Mouse (Mus musculus) activated CD4-positive, CD25-positive, alpha-beta regulatory T cell, adult 4 months (primary cell): ENCODE data around the gene Shroom3. TPM values are rescaled to one million over a fixed set of nuclear protein-coding genes. Genes with fewer than 3 reads are reported as not detected.
"Not testable (repeated sequence)": the region's sequence is repeated elsewhere in the genome, so short reads cannot be mapped to it uniquely, and the experiment has no call there.

ENCODE experiments used
- ATAC-seq: one replicate; pipeline ENCODE4 v1.8.0; 2017
- polyA plus RNA-seq, 2 experiments: library from polyadenylated mRNA; unstranded; fragments of 100-300 nt; shearing (Covaris generic); gene quantifications; one replicate each; pipeline ENCODE4 v1.2.1; 2017

The Shroom3 gene
- polyA plus RNA-seq, 2 experiments from 2014 or later, result not detected

DNA sequence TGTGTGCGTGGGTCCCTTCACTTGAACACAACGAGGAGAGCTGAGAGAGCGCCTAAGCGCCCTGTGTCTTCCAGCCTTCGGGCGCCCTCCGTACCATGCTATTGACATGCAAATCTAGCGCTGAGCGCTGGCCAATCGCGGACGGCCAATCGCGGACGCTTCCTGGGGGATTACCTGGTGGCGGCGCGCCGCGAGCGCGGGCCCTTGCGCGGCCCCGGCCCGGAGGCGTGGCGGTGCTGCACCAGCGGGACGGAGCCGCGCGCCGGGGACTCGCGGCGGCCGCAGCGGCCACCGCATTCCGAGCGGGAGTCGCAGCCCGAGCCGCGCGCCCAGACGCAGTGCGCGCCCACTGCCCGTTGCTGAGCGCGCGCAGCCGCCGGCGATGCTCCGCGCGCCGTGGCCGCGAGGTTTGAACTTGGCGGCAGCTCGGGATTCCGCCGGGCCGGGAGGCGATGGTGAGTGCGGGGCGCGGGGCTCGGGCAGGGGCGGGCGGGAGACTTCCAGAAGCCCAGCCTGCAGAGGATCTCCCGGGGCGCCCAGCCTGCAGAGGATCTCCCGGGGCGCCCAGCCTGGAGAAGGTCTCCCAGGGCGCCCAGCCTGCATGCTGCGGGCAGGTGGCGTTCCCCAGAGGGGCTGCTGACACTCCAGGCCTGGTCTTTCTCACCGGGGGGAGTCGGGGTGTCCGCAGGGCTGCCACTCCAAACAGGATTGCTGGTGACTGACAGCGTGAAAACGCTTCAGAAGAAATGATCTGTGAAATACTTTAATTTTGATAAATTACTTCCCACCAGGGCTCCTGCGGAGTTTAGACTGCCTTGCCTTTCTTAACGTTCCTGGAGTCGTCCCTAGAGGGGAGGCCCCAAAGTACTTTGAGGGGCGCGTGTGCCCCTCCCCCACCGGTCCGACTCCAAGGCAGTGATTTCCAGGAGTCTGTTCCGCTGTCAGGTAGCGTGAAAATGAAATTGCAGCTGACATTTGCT is 214.8 kb downstream of the Shroom3 start:
- no peak for ATAC-seq

GRCm38 (mm10) chr5:92900470-92900869 is 217.2 kb downstream of the Shroom3 start:
- ATAC-seq, result no peak

- no peak for ATAC-seq
These were observed 218.6 kb downstream of the Shroom3 start for GRCm38 (mm10) chr5:92901870-92902269.

DNA sequence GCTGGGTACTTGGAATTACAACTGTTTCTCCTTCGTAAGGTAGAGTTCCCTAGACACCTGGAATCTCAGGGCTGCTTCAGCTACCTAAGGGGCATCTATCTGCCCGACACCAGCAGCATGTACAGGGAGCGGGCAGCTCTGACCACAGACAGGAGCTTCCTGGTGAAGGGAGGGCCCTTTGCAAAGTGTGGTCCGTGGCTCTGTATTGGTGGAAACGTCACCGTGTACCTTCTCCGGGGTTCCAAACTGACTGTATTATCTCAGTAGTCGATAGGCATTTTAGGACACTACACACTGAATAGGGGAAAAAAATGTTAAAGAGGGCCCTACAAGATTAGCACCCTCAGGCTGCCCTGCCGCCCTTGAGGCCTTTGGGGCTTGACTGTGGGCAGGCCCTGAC is 221.9 kb downstream of the Shroom3 start:
- no peak for ATAC-seq

DNA sequence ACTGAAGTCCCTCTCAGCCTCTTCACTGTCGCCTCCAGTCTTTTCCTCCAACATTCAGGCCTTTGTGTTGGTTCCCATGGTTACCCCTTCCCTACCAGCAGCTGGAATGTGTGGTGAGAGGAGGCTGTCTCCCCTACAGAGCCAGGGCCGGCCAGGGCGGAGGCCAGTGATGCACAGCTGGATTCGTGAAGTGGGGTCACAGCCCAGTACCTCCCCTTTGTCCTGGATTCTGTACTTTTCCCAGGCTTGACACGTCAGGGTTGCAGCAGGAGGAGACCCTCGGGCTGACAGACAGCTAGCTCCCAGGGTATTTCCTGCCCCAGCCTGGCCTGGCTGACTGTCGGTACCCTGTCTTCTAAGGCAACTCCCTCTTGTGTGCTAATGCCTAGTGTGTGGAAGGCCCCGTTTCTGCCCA is 222.4 kb downstream of the Shroom3 start:
- no peak for ATAC-seq

DNA sequence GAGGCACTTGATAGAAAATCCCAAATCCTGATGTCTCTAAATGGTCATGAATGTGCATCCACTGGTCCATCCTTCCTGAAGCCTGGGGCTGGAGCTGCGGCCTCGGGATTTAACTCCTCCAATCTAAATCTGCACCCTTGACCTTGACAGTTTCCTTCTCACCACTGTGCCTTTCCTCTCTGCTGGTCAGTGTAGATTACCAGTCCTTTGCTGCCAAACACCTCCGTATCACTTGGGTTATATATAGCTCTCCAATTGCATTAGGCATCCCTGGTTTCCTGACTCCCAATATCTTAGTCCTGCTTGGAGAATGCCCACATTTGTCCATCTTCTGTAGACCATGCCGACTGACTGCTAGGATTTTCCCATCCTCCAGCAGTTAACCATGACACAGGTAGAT is 225.0 kb downstream of the Shroom3 start:
- ATAC-seq, result no peak

DNA sequence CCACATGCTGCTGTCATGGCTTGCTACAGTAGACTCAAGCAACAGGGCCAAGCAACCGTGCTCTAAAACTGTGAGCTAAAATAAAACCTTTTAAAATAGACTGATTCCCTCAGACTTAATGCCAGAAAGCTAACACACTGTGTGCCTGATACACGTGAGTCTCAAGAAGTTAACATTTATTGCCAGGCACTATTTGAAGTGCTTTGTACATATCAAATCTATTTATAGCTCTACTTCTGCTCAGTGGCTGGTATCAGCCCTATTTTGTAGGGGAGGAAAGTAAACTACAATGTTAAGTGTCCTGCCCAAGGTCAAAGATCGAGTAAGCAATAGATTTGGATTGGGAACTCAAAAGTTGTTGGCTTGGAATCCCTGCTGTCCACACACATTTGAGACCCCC is 227.6 kb downstream of the Shroom3 start:
- ATAC-seq, result no peak

- ATAC-seq, result no peak
These were observed 232.2 kb downstream of the Shroom3 start for GRCm38 (mm10) chr5:92915421-92915820.

GRCm38 (mm10) chr5:92917755-92918154 is 234.5 kb downstream of the Shroom3 start:
- ATAC-seq, result no peak

- ATAC-seq, result no peak
These were observed 234.9 kb downstream of the Shroom3 start for GRCm38 (mm10) chr5:92918170-92918569.

- no peak for ATAC-seq
These were observed 235.6 kb downstream of the Shroom3 start for GRCm38 (mm10) chr5:92918866-92919265.

GRCm38 (mm10) chr5:92919390-92919789 is 236.2 kb downstream of the Shroom3 start:
- no peak for ATAC-seq

DNA sequence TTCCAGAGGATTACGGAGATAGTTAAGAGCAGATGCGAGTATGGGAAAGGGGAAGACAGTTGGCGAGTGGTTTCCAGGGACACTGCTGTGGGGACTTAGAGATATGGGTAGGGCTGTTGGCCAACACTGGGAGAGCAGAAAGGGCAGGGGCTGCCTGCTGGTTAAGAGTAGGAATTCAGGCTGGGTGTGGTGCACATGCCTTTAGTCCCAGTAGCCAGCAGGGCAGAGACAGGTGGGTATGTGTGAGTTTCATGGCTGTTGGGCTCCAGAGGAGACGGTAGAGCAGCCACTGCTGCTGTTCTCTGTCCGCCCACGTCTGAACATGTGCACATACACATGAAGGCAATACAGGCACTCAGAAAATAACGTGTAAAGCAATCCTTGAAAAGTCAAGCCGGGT is 237.7 kb downstream of the Shroom3 start:
- ATAC-seq, result no peak

GRCm38 (mm10) chr5:92921728-92922127 is 238.5 kb downstream of the Shroom3 start:
- ATAC-seq, result no peak

GRCm38 (mm10) chr5:92922981-92923380 is 239.7 kb downstream of the Shroom3 start:
- ATAC-seq, result not testable (repeated sequence)

GRCm38 (mm10) chr5:92924851-92925477 is 241.7 kb downstream of the Shroom3 start:
- ATAC-seq, result no peak

DNA sequence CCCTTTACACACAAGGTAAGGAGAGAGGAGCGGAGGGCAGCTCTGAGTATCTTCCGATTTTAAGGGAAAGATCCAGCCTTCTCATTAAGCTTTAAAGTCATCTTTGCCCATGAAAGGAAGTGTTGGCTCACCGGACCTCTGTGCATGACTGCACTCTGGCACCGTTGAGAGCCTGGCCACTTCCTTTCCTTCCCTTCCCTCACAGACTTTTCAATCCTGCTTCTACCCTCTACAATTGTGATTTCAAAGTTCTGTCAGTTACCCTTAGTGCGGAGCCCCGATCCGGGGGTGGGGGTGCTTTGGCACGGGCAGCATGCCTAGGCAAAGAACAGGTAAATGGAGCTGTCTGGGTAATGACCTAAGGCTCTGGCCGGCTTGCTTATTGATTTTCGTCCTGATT is 244.4 kb downstream of the Shroom3 start:
- no peak for ATAC-seq

DNA sequence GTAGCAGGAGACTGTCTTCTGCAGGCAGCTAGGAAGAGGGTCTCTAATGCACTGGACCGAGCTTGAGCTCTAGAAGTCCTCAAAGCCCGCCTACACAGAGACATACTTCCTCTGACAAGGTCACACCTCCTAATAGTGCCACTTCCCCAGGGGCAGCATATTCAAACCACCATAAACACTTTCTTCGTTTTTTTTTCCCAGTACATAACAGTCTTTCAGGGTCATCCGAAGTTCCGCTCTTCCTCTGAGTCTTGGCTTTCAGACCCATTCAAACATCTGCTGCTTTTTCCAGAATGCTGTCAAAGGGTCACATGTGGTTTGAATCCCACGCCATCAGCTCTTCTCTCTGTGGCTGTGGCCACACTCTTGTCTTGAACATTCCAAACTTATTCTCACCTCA is 247.3 kb downstream of the Shroom3 start:
- no peak for ATAC-seq

- ATAC-seq, result no peak
These were observed 248.1 kb downstream of the Shroom3 start for GRCm38 (mm10) chr5:92931298-92931697.

- ATAC-seq, result no peak
These were observed 249.8 kb downstream of the Shroom3 start for GRCm38 (mm10) chr5:92933010-92933409.

- ATAC-seq, result no peak
These were observed 250.5 kb downstream of the Shroom3 start for GRCm38 (mm10) chr5:92933599-92934217.

GRCm38 (mm10) chr5:92934269-92934939 is 251.2 kb downstream of the Shroom3 start:
- no peak for ATAC-seq

GRCm38 (mm10) chr5:92935883-92936282 is 252.6 kb downstream of the Shroom3 start:
- ATAC-seq, result no peak
